Mouse (Mus musculus) heart, adult 2 months (tissue): ENCODE measurements around the gene Ttk.

Experiments used
- EP300 ChIP-seq: fragments of 200-500 bp; IDR thresholded peaks from 2 replicates; pipeline ENCODE4 v1.6.1; 2011; ENCODE audit warnings: low read depth, low read length, control low read depth; ENCODE audit not compliant: insufficient read depth
- POLR2A ChIP-seq: fragments of 200-500 bp; IDR thresholded peaks from 2 replicates; pipeline ENCODE4 v1.6.1; 2011; ENCODE audit warnings: mild to moderate bottlenecking, low read depth, low read length, control low read depth; ENCODE audit not compliant: insufficient read depth

DNA sequence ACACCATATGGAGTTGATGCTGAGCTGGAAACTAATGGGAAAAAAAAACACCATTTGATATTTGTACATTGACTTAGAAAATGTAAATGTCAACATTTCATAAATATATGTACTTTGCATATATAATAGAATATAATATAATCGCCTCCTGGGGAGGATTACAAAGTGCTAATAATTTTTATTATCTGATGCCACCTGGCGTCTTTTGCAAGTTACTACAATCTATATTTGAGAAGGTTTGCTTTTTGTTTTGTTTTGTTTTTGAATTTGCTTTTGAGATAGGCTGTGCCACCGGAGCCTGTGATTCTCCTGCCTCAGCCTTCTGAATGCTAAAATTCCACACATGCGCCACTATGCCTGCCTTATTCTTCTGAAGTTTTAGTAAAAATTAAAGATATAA is 71.3 kb downstream of the Ttk start:
- TF ChIP-seq POLR2A (no peak), EP300 (no peak)
